Mouse (Mus musculus): ENCODE results near the gene Wipi1. TPM values are rescaled to one million over a fixed set of nuclear protein-coding genes. Genes with fewer than 3 reads are reported as not detected.
"Not testable (repeated sequence)": the region's sequence is repeated elsewhere in the genome, so short reads cannot be mapped to it uniquely, and the experiment has no call there.

The Wipi1 gene
- polyA plus RNA-seq, 1 experiment: 20.4 TPM

DNA sequence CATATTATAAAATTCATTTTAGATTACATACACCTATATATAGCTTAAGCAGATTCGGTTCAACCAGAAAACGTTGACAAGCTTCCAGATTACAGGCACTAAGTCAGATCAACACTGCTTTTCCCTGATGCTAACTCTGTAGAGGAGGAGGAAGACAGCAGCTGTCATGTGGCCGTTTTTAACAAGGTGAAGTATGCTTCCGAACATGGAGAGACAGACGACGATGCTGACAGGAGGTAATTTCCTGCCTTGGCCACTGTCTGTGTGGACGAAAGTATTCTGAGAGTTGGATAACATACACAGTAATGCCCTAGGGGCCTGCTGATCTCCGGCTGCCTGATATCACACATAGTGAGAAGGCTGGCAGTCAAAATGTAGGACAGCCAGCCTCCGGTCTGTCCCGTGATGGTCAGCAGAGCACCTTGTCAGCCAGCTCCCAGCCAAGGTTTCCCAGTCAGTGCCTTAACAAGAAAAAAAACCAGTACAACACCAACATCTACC, 17.3 kb upstream of the Wipi1 start:
- no peak for TF ChIP-seq POLR2A (IDR thresholded peaks at IDR 0.05; ENCODE audit: borderline replicate concordance, insufficient read depth, low read length)
- no peak for TF ChIP-seq CTCF (IDR thresholded peaks at IDR 0.05; ENCODE audit: borderline replicate concordance, insufficient read depth, low read depth, low read length)
- peaks cover 4% of the 10 kb centered on the region; the same call in 1 of the 2 replicates for H3K4me1 ChIP-seq (ENCODE audit: control insufficient read depth, insufficient read depth, low read length)
- H3K27ac ChIP-seq (ENCODE audit: insufficient read depth, low read length): peak overlapping the region; percentile 17; the same call in 1 of the 2 replicates
- peak; percentile 56 to 78 for DNase-seq
- H3K4me3 ChIP-seq (replicated peaks; ENCODE audit: insufficient read depth, low read depth, low read length): no peak overlapping the region
- H3K27me3 ChIP-seq (ENCODE audit: control insufficient read depth, insufficient read depth, low read length): no peaks in the 10 kb centered on the region
- WGBS: 11% methylated on average over 10 of the region's 10 CpGs

DNA sequence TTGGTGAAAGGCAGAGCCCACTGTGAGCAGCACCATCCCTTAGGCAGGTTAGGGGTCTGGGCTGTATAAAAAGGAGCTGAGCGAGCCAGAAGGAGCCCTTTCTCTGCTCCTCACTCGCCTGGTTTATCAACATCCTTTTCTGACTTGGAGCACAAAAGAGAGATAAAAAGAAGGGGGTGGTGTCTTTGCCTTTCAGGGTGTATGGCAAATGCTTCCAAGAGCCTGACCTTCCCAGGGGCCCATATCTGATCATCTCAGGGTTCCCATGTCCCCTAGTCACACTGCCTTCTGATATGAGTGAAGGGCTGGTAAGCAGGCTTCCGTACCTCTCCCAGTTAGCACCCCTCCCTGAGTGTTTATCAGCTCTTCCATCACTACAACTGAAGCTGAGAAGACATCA, 16.3 kb upstream of the Wipi1 start:
- WGBS: 100% methylated on average over 3 of the region's 3 CpGs
- DNase-seq: no peak
- no peak for TF ChIP-seq CTCF (IDR thresholded peaks at IDR 0.05; ENCODE audit: borderline replicate concordance, insufficient read depth, low read depth, low read length)
- no peak for TF ChIP-seq POLR2A (IDR thresholded peaks at IDR 0.05; ENCODE audit: borderline replicate concordance, insufficient read depth, low read length)
- peaks cover 4% of the 10 kb centered on the region; the same call in 1 of the 2 replicates for H3K4me1 ChIP-seq (ENCODE audit: control insufficient read depth, insufficient read depth, low read length)
- no peak overlapping the region for H3K4me3 ChIP-seq (replicated peaks; ENCODE audit: insufficient read depth, low read depth, low read length)
- no peaks in the 10 kb centered on the region for H3K27me3 ChIP-seq (ENCODE audit: control insufficient read depth, insufficient read depth, low read length)
- no peak overlapping the region for H3K27ac ChIP-seq (ENCODE audit: insufficient read depth, low read length)

DNA sequence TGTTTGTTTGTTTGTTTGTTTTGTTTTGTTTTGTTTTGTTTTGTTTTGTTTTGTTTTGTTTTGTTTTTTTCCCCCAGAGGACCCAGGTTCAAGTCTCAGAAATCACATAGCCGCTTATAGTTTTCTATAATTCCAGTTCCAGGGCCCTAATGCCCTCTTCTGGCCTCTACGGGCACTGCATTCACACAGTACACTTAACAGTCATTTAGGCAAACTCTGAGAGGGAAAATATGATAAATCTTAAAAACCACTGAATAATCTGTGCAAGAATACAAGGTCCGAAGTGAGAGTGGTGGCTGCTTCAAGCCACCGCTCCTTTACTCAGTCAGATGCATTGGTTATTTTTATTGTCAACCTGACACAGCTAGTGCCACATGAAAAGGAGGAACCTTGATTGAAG, 15.9 kb upstream of the Wipi1 start:
- Histone ChIP-seq H3K4me3 (replicated peaks; ENCODE audit: insufficient read depth, low read depth, low read length) (no peak overlapping the region), H3K4me1 (ENCODE audit: control insufficient read depth, insufficient read depth, low read length) (peaks cover 4% of the 10 kb centered on the region; the same call in 1 of the 2 replicates), H3K27ac (ENCODE audit: insufficient read depth, low read length) (no peak overlapping the region), H3K27me3 (ENCODE audit: control insufficient read depth, insufficient read depth, low read length) (no peaks in the 10 kb centered on the region)
- 97% methylated on average over 4 of the region's 4 CpGs for WGBS
- TF ChIP-seq POLR2A (IDR thresholded peaks at IDR 0.05; ENCODE audit: borderline replicate concordance, insufficient read depth, low read length) (no peak), CTCF (IDR thresholded peaks at IDR 0.05; ENCODE audit: borderline replicate concordance, insufficient read depth, low read depth, low read length) (0 out of 2 replicates have a peak, but pooled peaks have one; percentile 9)
- no peak for DNase-seq

DNA sequence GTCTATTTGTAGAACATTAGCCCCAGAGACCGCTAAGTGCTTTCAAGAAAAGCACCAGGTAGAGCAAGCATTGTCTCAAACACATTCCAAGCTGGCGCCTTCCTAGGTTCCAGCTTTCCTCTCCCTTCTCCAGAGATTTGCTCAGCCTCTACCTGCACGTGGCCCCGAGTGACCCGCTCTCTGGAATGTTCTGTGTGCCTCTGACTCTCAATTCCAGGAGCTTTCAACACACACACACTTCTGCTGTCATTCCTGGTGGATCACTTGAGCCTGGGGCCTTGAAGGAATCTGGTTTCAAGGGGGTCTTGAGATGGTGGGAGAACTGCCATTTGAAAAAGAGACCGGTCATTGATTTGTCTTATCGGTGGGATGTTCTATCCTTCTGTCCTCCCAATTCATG, 11.5 kb upstream of the Wipi1 start:
- TF ChIP-seq POLR2A (IDR thresholded peaks at IDR 0.05; ENCODE audit: borderline replicate concordance, insufficient read depth, low read length) (no peak), CTCF (IDR thresholded peaks at IDR 0.05; ENCODE audit: borderline replicate concordance, insufficient read depth, low read depth, low read length) (no peak)
- Histone ChIP-seq H3K27me3 (ENCODE audit: control insufficient read depth, insufficient read depth, low read length) (no peaks in the 10 kb centered on the region), H3K27ac (ENCODE audit: insufficient read depth, low read length) (no peak overlapping the region), H3K4me3 (replicated peaks; ENCODE audit: insufficient read depth, low read depth, low read length) (no peak overlapping the region), H3K4me1 (ENCODE audit: control insufficient read depth, insufficient read depth, low read length) (no peaks in the 10 kb centered on the region)
- WGBS: 93% methylated on average over 7 of the region's 7 CpGs
- DNase-seq: no peak

DNA sequence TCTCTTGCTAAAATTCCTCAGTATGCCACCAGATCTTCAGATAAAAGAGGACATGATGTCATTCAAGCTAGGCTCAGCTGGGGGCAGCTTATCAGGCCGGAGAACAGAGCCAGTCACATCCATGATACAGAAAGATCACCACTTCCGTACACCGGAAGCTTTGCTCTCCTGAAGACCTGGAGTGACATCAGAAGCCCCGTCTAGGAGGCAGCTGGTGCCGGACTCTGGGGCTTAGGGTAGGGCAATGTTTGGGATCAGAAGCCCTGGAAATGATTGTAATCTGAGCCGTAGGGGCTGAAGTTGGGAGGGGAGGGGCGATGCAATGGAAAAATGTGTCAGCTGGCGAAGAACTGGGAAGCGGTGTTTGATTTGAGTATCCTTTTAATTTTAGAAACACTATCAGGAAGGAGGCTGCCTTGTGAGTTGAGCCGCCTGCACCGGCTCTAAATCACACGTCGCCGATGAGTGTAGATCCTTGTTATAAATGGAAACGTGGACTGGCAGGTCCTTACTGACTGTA, 10.8 kb upstream of the Wipi1 start:
- Histone ChIP-seq H3K4me3 (replicated peaks; ENCODE audit: insufficient read depth, low read depth, low read length) (peak overlapping the region; percentile 12), H3K4me1 (ENCODE audit: control insufficient read depth, insufficient read depth, low read length) (no peaks in the 10 kb centered on the region), H3K27me3 (ENCODE audit: control insufficient read depth, insufficient read depth, low read length) (no peaks in the 10 kb centered on the region), H3K27ac (ENCODE audit: insufficient read depth, low read length) (no peak overlapping the region)
- WGBS: 42% methylated on average over 15 of the region's 15 CpGs
- TF ChIP-seq POLR2A (IDR thresholded peaks at IDR 0.05; ENCODE audit: borderline replicate concordance, insufficient read depth, low read length) (no peak), CTCF (IDR thresholded peaks at IDR 0.05; ENCODE audit: borderline replicate concordance, insufficient read depth, low read depth, low read length) (no peak)
- DNase-seq: no peak

DNA sequence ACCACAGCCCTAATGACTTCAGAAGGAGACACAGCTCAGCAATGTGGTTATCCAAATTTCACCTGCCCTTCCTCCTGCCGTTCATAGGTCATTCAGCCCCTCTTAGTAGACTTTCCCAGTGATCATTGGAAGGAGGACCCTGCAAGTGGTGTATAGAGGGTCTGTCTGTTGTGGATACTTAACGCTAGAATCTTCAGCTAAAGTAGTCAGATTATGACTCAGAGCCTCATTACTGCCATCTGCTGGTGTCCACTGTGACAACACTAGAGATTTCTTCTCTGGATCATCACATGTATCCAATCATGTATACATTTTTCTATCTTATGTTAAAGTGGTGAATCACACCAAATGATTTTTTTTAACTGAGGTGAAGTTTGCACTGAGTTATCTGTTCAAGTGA, 9.4 kb upstream of the Wipi1 start:
- DNase-seq: peak; percentile 45 to 58
- H3K4me3 ChIP-seq (replicated peaks; ENCODE audit: insufficient read depth, low read depth, low read length): no peak overlapping the region
- 14% methylated on average over 2 of the region's 2 CpGs for WGBS
- TF ChIP-seq CTCF (IDR thresholded peaks at IDR 0.05; ENCODE audit: borderline replicate concordance, insufficient read depth, low read depth, low read length) (peak; percentile 52; the same call in 1 of the 2 replicates), POLR2A (IDR thresholded peaks at IDR 0.05; ENCODE audit: borderline replicate concordance, insufficient read depth, low read length) (no peak)
- H3K27me3 ChIP-seq (ENCODE audit: control insufficient read depth, insufficient read depth, low read length): no peaks in the 10 kb centered on the region
- H3K4me1 ChIP-seq (ENCODE audit: control insufficient read depth, insufficient read depth, low read length): peaks cover 3% of the 10 kb centered on the region; the same call in 1 of the 2 replicates
- no peak overlapping the region for H3K27ac ChIP-seq (ENCODE audit: insufficient read depth, low read length)

DNA sequence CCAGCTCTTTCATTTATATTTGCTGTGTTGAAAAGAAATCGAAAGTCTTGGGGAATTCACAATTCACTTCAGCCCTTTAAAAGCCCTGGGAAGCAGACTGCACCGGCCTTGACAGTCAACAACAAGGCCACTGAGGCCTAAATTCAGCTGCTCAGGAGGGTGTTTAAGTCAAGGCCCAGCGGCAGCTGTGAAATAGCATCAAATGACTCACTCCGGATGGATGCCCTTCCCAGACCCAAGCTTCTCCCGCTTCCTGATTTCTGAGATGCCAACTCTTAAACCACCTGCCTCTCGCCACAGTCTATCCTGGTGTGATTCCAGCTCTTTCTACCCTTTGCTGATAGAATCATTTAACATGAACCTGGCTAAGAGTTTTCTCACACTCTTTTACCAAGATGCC, 8.6 kb upstream of the Wipi1 start:
- WGBS: 89% methylated on average over 6 of the region's 6 CpGs
- H3K27me3 ChIP-seq (ENCODE audit: control insufficient read depth, insufficient read depth, low read length): no peaks in the 10 kb centered on the region
- no peak for TF ChIP-seq CTCF (IDR thresholded peaks at IDR 0.05; ENCODE audit: borderline replicate concordance, insufficient read depth, low read depth, low read length)
- TF ChIP-seq POLR2A (IDR thresholded peaks at IDR 0.05; ENCODE audit: borderline replicate concordance, insufficient read depth, low read length): no peak

DNA sequence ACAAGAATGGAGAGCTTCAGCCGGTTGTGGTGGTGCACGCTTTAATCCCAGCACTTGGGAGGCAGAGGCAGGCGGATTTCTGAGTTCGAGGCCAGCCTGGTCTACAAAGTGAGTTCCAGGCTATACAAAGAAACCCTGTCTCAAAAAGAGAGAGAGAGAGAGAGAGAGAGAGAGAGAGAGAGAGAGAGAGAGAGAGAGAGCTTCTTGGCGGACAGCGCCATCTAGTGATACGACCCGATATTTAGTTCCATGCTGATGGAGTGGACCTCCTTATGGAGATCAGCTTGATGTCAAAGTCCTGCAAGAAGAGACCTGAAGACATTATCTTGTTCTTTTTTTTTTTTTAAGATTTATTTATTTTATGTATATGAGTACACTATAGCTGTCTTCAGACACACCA, 7.3 kb upstream of the Wipi1 start:
- H3K4me1 ChIP-seq (ENCODE audit: control insufficient read depth, insufficient read depth, low read length); H3K4me3 ChIP-seq (replicated peaks; ENCODE audit: insufficient read depth, low read depth, low read length); H3K27ac ChIP-seq (ENCODE audit: insufficient read depth, low read length); H3K27me3 ChIP-seq (ENCODE audit: control insufficient read depth, insufficient read depth, low read length): not testable (repeated sequence)
- WGBS: 42% methylated on average over 8 of the region's 8 CpGs
- peak; percentile 48; the same call in 1 of the 2 replicates for TF ChIP-seq CTCF (IDR thresholded peaks at IDR 0.05; ENCODE audit: borderline replicate concordance, insufficient read depth, low read depth, low read length)
- peak; percentile 53 to 64 for DNase-seq

More for the DNA sequence above, 8.6 kb upstream of the Wipi1 start:
- Histone ChIP-seq H3K27ac (ENCODE audit: insufficient read depth, low read length) (no peak overlapping the region), H3K4me3 (replicated peaks; ENCODE audit: insufficient read depth, low read depth, low read length) (no peak overlapping the region), H3K4me1 (ENCODE audit: control insufficient read depth, insufficient read depth, low read length) (peaks cover 3% of the 10 kb centered on the region; the same call in 1 of the 2 replicates)
- no peak for DNase-seq
